Mouse (Mus musculus): Measurements from ENCODE around the gene Spsb1.

GRCm38 (mm10) chr4:149871014-149871413, 83.8 kb downstream of the Spsb1 start:
- TF ChIP-seq CTCF (IDR thresholded peaks at IDR 0.05; ENCODE audit: insufficient read depth, low read length) = no peak
- no peak for TF ChIP-seq POLR2A (IDR thresholded peaks at IDR 0.05; ENCODE audit: borderline replicate concordance, extremely low read depth, low read depth, low read length)

Data from lung, adult 2 months (tissue).